Mouse (Mus musculus) myocyte (in vitro differentiated cells): ENCODE results near the gene Ism2.

Experiments used
- CEBPB ChIP-seq: IDR thresholded peaks from 2 replicates; pipeline ENCODE4 v1.6.1; 2011; ENCODE audit warnings: mild to moderate bottlenecking, moderate library complexity; ENCODE audit not compliant: poor library complexity, insufficient read depth, severe bottlenecking
- E2F4 ChIP-seq: IDR thresholded peaks from one replicate; pipeline ENCODE4 v1.6.1; 2011; ENCODE audit warnings: mild to moderate bottlenecking, control low read depth, moderate library complexity; ENCODE audit not compliant: insufficient read depth
- MAX ChIP-seq: IDR thresholded peaks from one replicate; pipeline ENCODE4 v1.6.1; 2011; ENCODE audit warnings: low read depth, mild to moderate bottlenecking, control low read depth
- MYOG ChIP-seq, 3 experiments: IDR thresholded peaks; one replicate each; pipeline ENCODE4 v1.6.1; 2011; ENCODE audit warnings: control low read depth in 2 of 3, low read depth in 2 of 3, mild to moderate bottlenecking in 2 of 3; ENCODE audit not compliant: insufficient read length in 2 of 3, control insufficient read depth in 1 of 3, insufficient read depth in 1 of 3
- POLR2A ChIP-seq: IDR thresholded peaks from one replicate; pipeline ENCODE4 v1.6.1; 2011; ENCODE audit warnings: low read depth, mild to moderate bottlenecking, control low read depth, moderate library complexity; ENCODE audit not compliant: insufficient read length
- POLR2AphosphoS2 ChIP-seq: IDR thresholded peaks from one replicate; pipeline ENCODE4 v1.6.1; 2011; ENCODE audit warnings: low read depth, control low read depth; ENCODE audit not compliant: insufficient read length
- SRF ChIP-seq: IDR thresholded peaks from one replicate; pipeline ENCODE4 v1.6.1; 2011; ENCODE audit warnings: low read depth; ENCODE audit not compliant: control insufficient read depth, insufficient read length
- USF1 ChIP-seq: IDR thresholded peaks from one replicate; pipeline ENCODE4 v1.6.1; 2011; ENCODE audit warnings: low read depth, mild to moderate bottlenecking, control low read depth, moderate library complexity

- no peak for TF ChIP-seq USF1
- TF ChIP-seq MYOG (IDR thresholded peaks at IDR 0.05; ENCODE audit: control insufficient read depth in 1 of 3, insufficient read depth in 1 of 3, insufficient read length in 2 of 3, low read depth in 2 of 3): no peak
- TF ChIP-seq POLR2A: no peak
- no peak for TF ChIP-seq MAX
- TF ChIP-seq SRF: no peak
- no peak for TF ChIP-seq E2F4
- TF ChIP-seq POLR2AphosphoS2: no peak
- TF ChIP-seq CEBPB: no peak
Observed at GRCm38 (mm10) chr12:87253878-87254277, 45.6 kb downstream of the Ism2 start.
